Mouse (Mus musculus) heart, adult 2 months (tissue): ENCODE measurements at regions not wholly inside any gene's neighbourhood (a gene's known extent, or its start where the extent isn't known, plus 50 kb on each side); places are given as distances from the start of the nearest gene placed in this dataset.

Source experiments
- DNase-seq, 2 experiments: peaks; one replicate each; pipeline ENCODE4 v3.0.0; 2021
- H3K27ac ChIP-seq: fragments of 200-600 bp; 2 replicates; pipeline ENCODE4 v1.8.1; 2022
- H3K27me3 ChIP-seq: fragments of 200-500 bp; 2 replicates; pipeline ENCODE4 v1.6.1; 2012; ENCODE audit warnings: mild to moderate bottlenecking, low read length, inconsistent platforms, mixed read lengths; ENCODE audit not compliant: control insufficient read depth, insufficient read depth
- H3K36me3 ChIP-seq: fragments of 200-500 bp; 2 replicates; pipeline ENCODE4 v1.6.1; 2012; ENCODE audit warnings: low read length, inconsistent platforms; ENCODE audit not compliant: control insufficient read depth, insufficient read depth
- H3K4me1 ChIP-seq: fragments of 200-500 bp; 2 replicates; pipeline ENCODE4 v1.6.1; 2011; ENCODE audit warnings: low read length; ENCODE audit not compliant: control insufficient read depth, insufficient read depth
- H3K4me3 ChIP-seq: fragments of 200-600 bp; 2 replicates; pipeline ENCODE4 v1.8.1; 2022
- H3K79me2 ChIP-seq: fragments of 200-500 bp; replicated peaks from 2 replicates; pipeline ENCODE4 v1.6.1; 2012; ENCODE audit warnings: mild to moderate bottlenecking, inconsistent platforms, low read length, moderate library complexity, mixed read lengths; ENCODE audit not compliant: control insufficient read depth, insufficient read depth
- H3K9ac ChIP-seq: fragments of 200-500 bp; 2 replicates; pipeline ENCODE4 v1.6.1; 2012; ENCODE audit warnings: low read depth, mild to moderate bottlenecking, control low read depth, inconsistent platforms, low read length, mixed read lengths
- CTCF ChIP-seq: fragments of 200-600 bp; IDR thresholded peaks from 2 replicates; pipeline ENCODE4 v1.8.1; 2022; ENCODE audit warnings: antibody characterized with exemption, mild to moderate bottlenecking, moderate library complexity
- EP300 ChIP-seq: fragments of 200-500 bp; IDR thresholded peaks from 2 replicates; pipeline ENCODE4 v1.6.1; 2011; ENCODE audit warnings: low read depth, low read length, control low read depth; ENCODE audit not compliant: insufficient read depth
- POLR2A ChIP-seq: fragments of 200-500 bp; IDR thresholded peaks from 2 replicates; pipeline ENCODE4 v1.6.1; 2011; ENCODE audit warnings: mild to moderate bottlenecking, low read depth, low read length, control low read depth; ENCODE audit not compliant: insufficient read depth
- WGBS: fragments of 180-500 bp; shearing (Covaris S2); methylation state at CpG from one replicate; pipeline ENCODE4 v1.1.7; 2018; 5-methylcytosine and 5-hydroxymethylcytosine counted together
- intact Hi-C: fragments of 180-260 bp; cut with DNase I; formaldehyde crosslinking; loops from one replicate; pipeline ENCODE4 v1.15.1; 2025

- H3K27me3 ChIP-seq, result no peaks in the 10 kb centered on the region
- TF ChIP-seq POLR2A (no peak), EP300 (no peak), CTCF (no peak)
- no peak overlapping the region for H3K4me3 ChIP-seq
- H3K79me2 ChIP-seq, result no peaks in the 10 kb centered on the region
- H3K36me3 ChIP-seq, result no peaks in the 10 kb centered on the region
- intact Hi-C loops, result loop anchor here (10.0 kb wide), 2 partner anchors 205 to 1895 kb away; no protein-coding TSS in a partner anchor
- no peak overlapping the region for H3K9ac ChIP-seq
- no peak for DNase-seq
- 90% methylated on average over 14 of the region's 14 CpGs for WGBS
- peaks cover 2% of the 10 kb centered on the region for H3K4me1 ChIP-seq
- no peak overlapping the region for H3K27ac ChIP-seq
Measured at GRCm38 (mm10) chr5:134009843-134010242, 89.7 kb upstream of the Castor2 start.

- intact Hi-C loops, result loop anchor here (10.0 kb wide), 2 partner anchors 202 to 1892 kb away; no protein-coding TSS in a partner anchor
- peak; percentile 8 to 20 for DNase-seq
- no peaks in the 10 kb centered on the region for H3K4me1 ChIP-seq
- H3K9ac ChIP-seq, result no peak overlapping the region
- no peaks in the 10 kb centered on the region for H3K79me2 ChIP-seq
- WGBS, result 9% methylated on average over 3 of the region's 3 CpGs
- H3K27ac ChIP-seq, result no peak overlapping the region
- no peak for TF ChIP-seq CTCF
- TF ChIP-seq POLR2A, result no peak
- no peak for TF ChIP-seq EP300
- no peak overlapping the region for H3K4me3 ChIP-seq
- no peaks in the 10 kb centered on the region for H3K27me3 ChIP-seq
- no peaks in the 10 kb centered on the region for H3K36me3 ChIP-seq
Measured at GRCm38 (mm10) chr5:134007127-134007771, 92.3 kb upstream of the Castor2 start.

GRCm38 (mm10) chr5:134006470-134007126 is 92.9 kb upstream of the Castor2 start:
- H3K9ac ChIP-seq, result no peak overlapping the region
- no peaks in the 10 kb centered on the region for H3K27me3 ChIP-seq
- DNase-seq, result peak; percentile 70 to 80
- H3K27ac ChIP-seq, result no peak overlapping the region
- H3K4me3 ChIP-seq, result no peak overlapping the region
- intact Hi-C loops, result loop anchor here (10.0 kb wide), 2 partner anchors 202 to 1892 kb away; no protein-coding TSS in a partner anchor
- 16% methylated on average over 14 of the region's 14 CpGs for WGBS
- no peaks in the 10 kb centered on the region for H3K36me3 ChIP-seq
- TF ChIP-seq CTCF (peak; percentile 90), EP300 (peak; percentile 69), POLR2A (no peak)
- no peaks in the 10 kb centered on the region for H3K4me1 ChIP-seq
- H3K79me2 ChIP-seq, result no peaks in the 10 kb centered on the region

- Histone ChIP-seq H3K4me3 (no peak overlapping the region), H3K9ac (no peak overlapping the region), H3K27me3 (no peaks in the 10 kb centered on the region), H3K79me2 (no peaks in the 10 kb centered on the region), H3K36me3 (no peaks in the 10 kb centered on the region), H3K4me1 (no peaks in the 10 kb centered on the region), H3K27ac (no peak overlapping the region)
- intact Hi-C loops, result loop anchor here (10.0 kb wide), 2 partner anchors 201 to 1891 kb away; no protein-coding TSS in a partner anchor
- 72% methylated on average over 3 of the region's 3 CpGs for WGBS
- TF ChIP-seq EP300 (no peak), POLR2A (no peak), CTCF (no peak)
- no peak for DNase-seq
Measured at GRCm38 (mm10) chr5:134006001-134006400, 93.5 kb upstream of the Castor2 start.

- H3K4me1 ChIP-seq, result no peaks in the 10 kb centered on the region
- H3K79me2 ChIP-seq, result no peaks in the 10 kb centered on the region
- no peak for DNase-seq
- H3K27ac ChIP-seq, result no peak overlapping the region
- no peak overlapping the region for H3K4me3 ChIP-seq
- no peaks in the 10 kb centered on the region for H3K27me3 ChIP-seq
- H3K9ac ChIP-seq, result no peak overlapping the region
- TF ChIP-seq CTCF (no peak), POLR2A (no peak), EP300 (no peak)
- 29% methylated on average over 3 of the region's 3 CpGs for WGBS
- no peaks in the 10 kb centered on the region for H3K36me3 ChIP-seq
- intact Hi-C loops, result loop anchor here (10.0 kb wide), 2 partner anchors 195 to 1885 kb away; no protein-coding TSS in a partner anchor
Measured at GRCm38 (mm10) chr5:134000100-134000499, 99.4 kb upstream of the Castor2 start.

- H3K36me3 ChIP-seq, result no peaks in the 10 kb centered on the region
- H3K79me2 ChIP-seq, result no peaks in the 10 kb centered on the region
- H3K4me1 ChIP-seq, result no peaks in the 10 kb centered on the region
- TF ChIP-seq CTCF (no peak), EP300 (no peak), POLR2A (no peak)
- no peak overlapping the region for H3K9ac ChIP-seq
- no peaks in the 10 kb centered on the region for H3K27me3 ChIP-seq
- no peak overlapping the region for H3K4me3 ChIP-seq
- WGBS, result 38% methylated on average over 5 of the region's 5 CpGs
- intact Hi-C loops, result loop anchor here (10.0 kb wide), 2 partner anchors 195 to 1885 kb away; no protein-coding TSS in a partner anchor
- no peak overlapping the region for H3K27ac ChIP-seq
- peak in 1 of 2 experiments; percentile 6 for DNase-seq
Measured at GRCm38 (mm10) chr5:133999698-134000097, 99.8 kb upstream of the Castor2 start.
